Mouse (Mus musculus) lung, postnatal 0 days (tissue): ENCODE measurements around the gene Gcnt2.
"Not testable (repeated sequence)": the region's sequence is repeated elsewhere in the genome, so short reads cannot be mapped to it uniquely, and the experiment has no call there.

Experiments used
- CTCF ChIP-seq: IDR thresholded peaks from 2 replicates; pipeline ENCODE4 v1.5.1; 2016; ENCODE audit warnings: antibody characterized with exemption, mild to moderate bottlenecking
- EP300 ChIP-seq: IDR thresholded peaks from 2 replicates; pipeline ENCODE4 v1.6.1; 2016; ENCODE audit warnings: antibody characterized with exemption, mild to moderate bottlenecking, control low read depth

DNA sequence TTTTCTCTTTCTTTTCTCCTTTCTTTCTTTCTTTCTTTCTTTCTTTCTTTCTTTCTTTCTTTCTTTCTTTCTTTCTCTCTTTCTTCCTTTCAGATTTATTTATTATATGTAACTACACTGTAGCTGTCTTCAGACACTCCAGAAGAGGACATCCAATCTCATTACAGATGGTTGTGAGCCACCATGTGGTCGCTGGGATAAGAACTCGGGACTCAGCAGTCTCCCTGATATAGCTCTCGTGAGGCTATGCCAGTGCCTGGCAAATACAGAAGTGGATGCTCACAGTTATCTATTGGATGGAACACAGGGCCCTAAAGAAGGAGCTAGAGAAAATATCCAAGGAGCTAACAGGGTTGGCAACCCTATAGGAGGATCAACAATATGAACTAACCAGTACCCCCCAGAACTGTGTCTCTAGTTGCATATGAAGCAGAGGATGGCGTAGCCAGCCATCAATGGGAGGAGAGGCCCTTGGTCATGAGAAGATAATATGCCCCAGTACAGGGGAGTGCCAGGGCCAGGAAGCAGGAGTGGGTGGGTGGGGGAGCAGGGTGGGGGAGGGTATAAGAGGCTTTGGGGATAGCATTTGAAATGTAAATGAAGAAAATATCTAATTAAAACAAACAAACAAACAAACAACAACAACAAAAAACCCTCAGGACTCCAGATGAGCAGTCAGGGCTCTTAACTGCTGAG lies 128.2 kb downstream of the Gcnt2 start:
- TF ChIP-seq CTCF, EP300: not testable (repeated sequence)
